Mouse (Mus musculus): ENCODE measurements at regions not wholly inside any gene's neighbourhood (a gene's known extent, or its start where the extent isn't known, plus 50 kb on each side); places are given as distances from the start of the nearest gene placed in this dataset.

DNA sequence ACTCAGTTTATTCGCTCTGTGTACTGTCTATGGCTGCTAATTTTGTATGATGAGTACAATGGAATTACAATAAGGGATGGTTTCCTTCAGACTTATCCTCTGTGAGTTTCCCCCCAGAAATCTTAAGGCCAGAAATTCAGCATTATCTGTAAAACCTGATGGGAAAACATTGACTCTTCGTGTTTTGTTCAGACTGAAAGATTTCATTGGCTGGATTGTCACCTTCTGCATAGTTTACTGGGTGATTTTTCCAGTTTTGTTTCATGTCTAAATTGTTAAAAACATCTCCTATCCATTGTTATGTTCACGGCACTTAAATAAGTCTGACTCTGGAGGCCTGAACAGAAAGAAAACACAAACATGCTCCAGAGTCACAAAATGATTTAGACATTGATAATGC is 233.7 kb upstream of the Plscr5 start:
- Histone ChIP-seq H3K4me1 (no peaks in the 10 kb centered on the region), H3K9me3 (replicated peaks) (no peaks in the 10 kb centered on the region), H3K27ac (no peak overlapping the region), H3K27me3 (no peaks in the 10 kb centered on the region), H3K4me3 (replicated peaks) (no peak overlapping the region), H3K9ac (no peak overlapping the region), H3K4me2 (no peak overlapping the region), H3K36me3 (no peaks in the 10 kb centered on the region)
- ATAC-seq (replicated peaks; ENCODE audit: low FRiP score), result no peak
- WGBS, result 74% methylated on average over 3 of the region's 3 CpGs

DNA sequence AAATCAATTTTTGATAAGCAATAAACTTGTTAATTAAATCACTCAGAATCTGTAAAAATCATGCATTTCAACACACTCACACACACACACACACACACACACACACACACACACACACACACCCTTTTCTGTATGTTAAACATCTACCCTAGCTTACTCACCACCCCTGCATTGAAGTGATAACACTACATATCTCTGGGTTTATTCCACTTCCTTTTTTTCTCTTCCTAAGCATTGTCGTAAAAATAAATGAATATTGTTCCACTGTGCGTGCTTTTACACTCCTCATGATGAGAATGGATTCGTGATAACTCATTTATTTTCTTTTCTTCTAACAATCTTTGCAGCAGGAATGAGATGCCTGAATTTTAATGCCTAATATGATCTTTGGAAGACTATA is 234.3 kb upstream of the Plscr5 start:
- 70% methylated on average over 3 of the region's 3 CpGs for WGBS
- Histone ChIP-seq H3K9ac (no peak overlapping the region), H3K27ac (no peak overlapping the region), H3K4me3 (replicated peaks) (no peak overlapping the region), H3K27me3 (no peaks in the 10 kb centered on the region), H3K4me1 (no peaks in the 10 kb centered on the region), H3K36me3 (no peaks in the 10 kb centered on the region), H3K9me3 (replicated peaks) (no peaks in the 10 kb centered on the region), H3K4me2 (no peak overlapping the region)
- ATAC-seq (replicated peaks; ENCODE audit: low FRiP score), result no peak

DNA sequence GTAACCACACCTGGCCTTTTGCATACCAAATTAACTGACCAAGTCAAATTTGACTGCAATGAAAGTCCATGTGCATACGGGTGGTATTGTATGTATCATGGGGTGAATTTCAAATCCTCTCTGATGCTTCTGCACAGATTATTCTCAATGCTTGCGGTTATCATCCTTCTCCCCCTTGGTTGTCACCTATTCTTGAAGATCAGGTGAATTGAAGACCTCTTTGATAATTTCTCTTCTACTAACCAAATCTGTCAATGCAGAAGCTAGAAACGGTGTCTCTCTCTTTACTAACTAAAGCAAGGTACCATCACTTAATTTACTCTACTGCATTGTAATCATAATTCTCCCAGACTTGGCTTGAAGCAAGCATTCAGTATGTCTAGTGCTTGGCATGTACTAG is 235.7 kb upstream of the Plscr5 start:
- Histone ChIP-seq H3K9me3 (replicated peaks) (no peaks in the 10 kb centered on the region), H3K4me3 (replicated peaks) (no peak overlapping the region), H3K27me3 (no peaks in the 10 kb centered on the region), H3K4me1 (no peaks in the 10 kb centered on the region), H3K9ac (no peak overlapping the region), H3K27ac (no peak overlapping the region), H3K36me3 (no peaks in the 10 kb centered on the region), H3K4me2 (no peak overlapping the region)
- WGBS, result 85% methylated on average over 3 of the region's 3 CpGs
- ATAC-seq (replicated peaks; ENCODE audit: low FRiP score), result no peak

DNA sequence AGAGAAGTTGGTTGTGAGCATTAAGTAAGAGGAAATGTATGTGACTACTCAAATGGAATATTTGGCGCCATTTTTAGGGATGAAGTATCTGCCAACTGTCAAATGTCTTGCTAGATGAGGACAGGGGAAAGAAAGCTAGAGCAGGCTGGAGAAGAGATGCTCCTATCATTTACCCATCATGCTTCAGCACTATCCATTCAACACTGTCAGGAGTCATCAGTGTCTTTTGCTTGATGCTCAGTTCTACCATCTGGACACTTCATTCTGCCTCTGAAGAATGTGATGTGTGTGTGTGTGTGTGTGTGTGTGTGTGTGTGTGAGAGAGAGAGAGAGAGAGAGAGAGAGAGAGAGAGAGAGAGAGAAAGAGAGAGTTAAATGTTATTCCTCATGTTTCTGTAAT is 244.0 kb upstream of the Plscr5 start:
- H3K4me3 ChIP-seq (replicated peaks), result no peak overlapping the region
- no peak overlapping the region for H3K4me2 ChIP-seq
- no peaks in the 10 kb centered on the region for H3K9me3 ChIP-seq (replicated peaks)
- no peaks in the 10 kb centered on the region for H3K4me1 ChIP-seq
- H3K9ac ChIP-seq, result no peak overlapping the region
- no peaks in the 10 kb centered on the region for H3K27me3 ChIP-seq
- H3K36me3 ChIP-seq, result no peaks in the 10 kb centered on the region
- ATAC-seq (replicated peaks; ENCODE audit: low FRiP score), result no peak
- H3K27ac ChIP-seq, result no peak overlapping the region
- 78% methylated on average over 1 of the region's 1 CpGs for WGBS

DNA sequence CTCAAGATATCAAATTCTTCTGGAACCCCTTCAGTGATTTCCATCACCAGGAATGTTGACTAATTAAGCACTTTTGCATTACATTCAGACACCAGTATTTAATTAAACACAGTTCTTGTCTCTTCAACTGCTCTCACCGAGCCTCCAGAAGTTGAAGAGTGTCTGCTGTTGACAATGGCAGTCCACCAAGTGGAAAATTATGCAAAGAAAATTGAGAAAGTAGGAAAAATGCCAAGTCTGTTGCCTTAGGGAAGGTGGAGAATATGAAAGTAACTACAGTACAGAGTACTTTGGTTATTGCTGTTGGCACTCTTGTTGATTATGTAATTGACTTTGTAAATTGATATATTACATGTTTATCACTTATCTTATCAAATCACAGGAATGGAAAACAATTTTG is 250.7 kb upstream of the Plscr5 start:
- no peak overlapping the region for H3K4me2 ChIP-seq
- H3K4me1 ChIP-seq, result no peaks in the 10 kb centered on the region
- no peak for ATAC-seq (replicated peaks; ENCODE audit: low FRiP score)
- H3K4me3 ChIP-seq (replicated peaks), result no peak overlapping the region
- H3K36me3 ChIP-seq, result no peaks in the 10 kb centered on the region
- H3K27ac ChIP-seq, result no peak overlapping the region
- H3K9ac ChIP-seq, result no peak overlapping the region
- no peaks in the 10 kb centered on the region for H3K27me3 ChIP-seq
- WGBS, result 47% methylated on average over 1 of the region's 1 CpGs
- H3K9me3 ChIP-seq (replicated peaks), result no peaks in the 10 kb centered on the region

DNA sequence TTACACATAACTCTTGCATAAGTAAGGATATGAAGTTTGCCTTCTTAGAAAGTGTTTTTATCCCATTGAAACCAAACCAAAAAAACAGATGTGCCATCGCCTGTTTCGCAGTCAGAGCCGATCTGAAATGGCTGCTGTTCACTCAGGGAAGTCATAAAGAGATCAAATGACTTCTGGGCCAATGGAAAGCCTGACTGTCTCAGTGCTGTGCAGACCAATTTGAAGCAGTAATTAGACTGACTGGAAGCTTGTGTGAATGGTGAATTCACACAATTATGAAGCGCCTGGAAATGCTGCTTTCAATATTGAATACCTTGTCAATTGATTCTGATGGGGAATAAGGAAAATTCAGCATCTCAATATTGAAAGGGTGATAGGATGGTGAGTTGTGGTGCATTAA is 254.0 kb upstream of the Plscr5 start:
- no peak for ATAC-seq (replicated peaks; ENCODE audit: low FRiP score)
- Histone ChIP-seq H3K4me3 (replicated peaks) (no peak overlapping the region), H3K9me3 (replicated peaks) (no peaks in the 10 kb centered on the region), H3K36me3 (no peaks in the 10 kb centered on the region), H3K27me3 (no peaks in the 10 kb centered on the region), H3K27ac (no peak overlapping the region), H3K9ac (no peak overlapping the region), H3K4me2 (no peak overlapping the region), H3K4me1 (no peaks in the 10 kb centered on the region)
- WGBS, result 25% methylated on average over 4 of the region's 4 CpGs

DNA sequence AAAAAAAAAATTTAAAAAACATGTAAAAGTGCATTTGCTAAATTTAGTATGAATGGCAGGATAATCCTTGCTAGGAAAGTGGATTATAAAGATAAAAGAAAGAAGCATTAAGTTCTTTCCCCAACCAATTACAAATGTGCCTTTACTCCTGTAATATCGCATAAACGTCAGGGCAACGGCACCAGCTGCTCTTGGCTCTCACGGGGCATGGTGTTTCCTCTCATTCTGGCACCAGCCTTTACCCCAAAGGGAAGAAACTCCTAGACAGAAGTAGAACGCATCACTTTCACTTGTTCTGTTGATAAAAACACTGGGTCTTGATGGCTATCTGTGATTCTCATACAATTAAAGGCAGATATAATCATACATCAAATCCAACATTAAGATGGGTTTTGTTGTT is 288.7 kb upstream of the Plscr5 start:
- no peaks in the 10 kb centered on the region for H3K4me1 ChIP-seq
- no peak overlapping the region for H3K4me3 ChIP-seq (replicated peaks)
- no peaks in the 10 kb centered on the region for H3K27me3 ChIP-seq
- 87% methylated on average over 5 of the region's 5 CpGs for whole genome bisulfite sequencing
- H3K27ac ChIP-seq, result no peak overlapping the region
- no peak overlapping the region for H3K4me2 ChIP-seq
- H3K9ac ChIP-seq, result no peak overlapping the region
- no peak for ATAC-seq (replicated peaks; ENCODE audit: low FRiP score)
- no peaks in the 10 kb centered on the region for H3K36me3 ChIP-seq
- no peaks in the 10 kb centered on the region for H3K9me3 ChIP-seq (replicated peaks)

DNA sequence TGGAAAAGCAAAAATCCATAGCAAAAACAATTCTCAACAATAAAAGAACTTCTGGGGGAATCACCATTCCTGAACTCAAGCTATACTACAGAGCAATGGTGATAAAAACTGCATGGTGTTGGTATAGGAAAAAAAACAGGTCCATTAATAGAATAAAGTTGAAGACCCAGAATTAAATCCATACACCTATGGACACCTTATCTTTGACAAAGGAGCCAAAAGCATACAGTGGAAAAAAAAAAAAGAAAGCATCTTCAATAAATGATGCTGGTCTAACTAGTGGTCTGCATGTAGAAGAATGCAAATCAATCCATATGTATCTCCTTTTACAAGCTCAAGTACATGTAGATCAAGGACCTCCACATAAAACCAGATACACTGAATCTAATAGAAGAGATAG is 291.8 kb upstream of the Plscr5 start:
- Histone ChIP-seq H3K27me3 (no peaks in the 10 kb centered on the region), H3K9ac (no peak overlapping the region), H3K4me1 (no peaks in the 10 kb centered on the region), H3K9me3 (replicated peaks) (no peaks in the 10 kb centered on the region), H3K4me2 (no peak overlapping the region), H3K27ac (no peak overlapping the region), H3K4me3 (replicated peaks) (no peak overlapping the region), H3K36me3 (no peaks in the 10 kb centered on the region)
- ATAC-seq (replicated peaks; ENCODE audit: low FRiP score), result no peak

DNA sequence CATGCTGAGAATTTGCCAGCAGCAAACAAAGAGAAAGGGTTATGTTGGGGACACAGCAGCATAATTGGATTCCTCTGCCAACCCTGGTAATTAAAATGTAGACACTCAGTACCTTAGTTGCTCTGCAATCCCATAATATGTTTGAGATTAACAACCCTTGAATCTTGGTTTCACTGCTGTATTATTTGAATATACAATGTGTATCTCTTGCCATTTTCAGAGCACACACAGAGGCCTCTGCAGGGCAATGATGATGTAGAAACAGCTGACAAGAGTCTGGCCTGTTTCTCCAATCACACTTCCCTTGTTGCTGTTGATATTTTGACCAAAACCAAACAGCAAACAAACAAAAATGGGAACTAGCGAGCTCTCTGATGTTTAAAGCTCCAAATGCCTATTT is 315.9 kb upstream of the Plscr5 start:
- Histone ChIP-seq H3K4me1 (no peaks in the 10 kb centered on the region), H3K27me3 (no peaks in the 10 kb centered on the region), H3K4me2 (no peak overlapping the region), H3K27ac (no peak overlapping the region), H3K4me3 (replicated peaks) (no peak overlapping the region), H3K9ac (no peak overlapping the region), H3K36me3 (no peaks in the 10 kb centered on the region), H3K9me3 (replicated peaks) (no peaks in the 10 kb centered on the region)
- 82% methylated on average over 1 of the region's 1 CpGs for WGBS
- no peak for ATAC-seq (replicated peaks; ENCODE audit: low FRiP score)

DNA sequence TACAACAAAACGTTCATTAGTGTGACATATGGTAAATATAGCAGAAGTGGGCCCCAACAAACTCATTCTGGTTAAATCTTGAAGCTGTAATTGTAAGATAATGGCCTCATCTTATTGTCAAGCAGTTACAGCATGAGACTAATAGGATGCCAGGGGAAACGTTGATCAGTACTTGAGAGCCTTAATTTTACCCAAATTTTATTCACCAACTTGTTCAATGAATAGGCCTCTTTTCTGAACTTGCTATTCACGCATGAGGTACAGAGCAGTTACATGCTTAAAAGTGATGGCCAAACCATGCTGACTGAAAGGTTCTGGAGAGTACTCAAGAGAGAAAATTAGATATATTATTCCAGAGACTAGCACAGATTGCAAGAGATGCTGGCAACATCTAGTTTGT is 361.2 kb upstream of the Plscr5 start:
- no peak overlapping the region for H3K9ac ChIP-seq
- 69% methylated on average over 3 of the region's 3 CpGs for WGBS
- H3K9me3 ChIP-seq (replicated peaks), result no peaks in the 10 kb centered on the region
- H3K27me3 ChIP-seq, result no peaks in the 10 kb centered on the region
- no peak overlapping the region for H3K27ac ChIP-seq
- ATAC-seq (replicated peaks; ENCODE audit: low FRiP score), result no peak
- H3K4me1 ChIP-seq, result no peaks in the 10 kb centered on the region
- no peak overlapping the region for H3K4me2 ChIP-seq
- no peaks in the 10 kb centered on the region for H3K36me3 ChIP-seq
- no peak overlapping the region for H3K4me3 ChIP-seq (replicated peaks)

DNA sequence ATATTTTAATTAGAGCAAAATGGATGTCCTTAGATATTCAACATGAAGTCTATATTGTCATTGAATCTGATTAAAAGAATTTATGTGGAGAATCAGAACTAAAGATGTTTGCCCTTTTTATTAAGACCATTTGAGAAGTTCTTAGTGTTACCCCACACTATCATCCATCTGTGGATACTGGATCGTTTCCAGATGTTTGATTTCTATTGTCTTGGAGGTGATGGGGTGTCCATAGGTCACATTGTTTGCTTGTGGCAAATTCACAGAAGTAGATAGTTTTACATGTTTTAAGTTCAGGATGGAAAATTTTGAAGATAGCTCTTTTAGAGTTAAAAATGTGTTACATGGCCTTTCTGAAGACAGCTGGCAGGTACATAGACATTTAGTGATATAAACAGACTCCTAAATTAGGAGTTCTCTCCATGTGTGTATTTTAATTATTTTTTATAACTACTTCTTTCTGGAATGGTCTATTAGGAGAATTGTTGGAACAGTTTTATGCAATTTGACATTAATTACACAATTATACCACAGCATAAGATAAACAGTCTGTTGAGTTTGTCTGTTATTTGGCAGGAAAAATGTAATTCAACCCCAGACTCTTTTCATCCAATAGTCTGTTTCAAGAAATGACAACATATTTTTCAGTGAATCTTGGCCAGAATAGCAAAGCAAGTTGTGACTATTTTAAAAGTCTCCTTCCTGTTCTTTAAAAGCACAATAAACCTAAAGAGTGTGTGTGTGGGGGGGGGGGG is 368.8 kb upstream of the Plscr5 start:
- no peaks in the 10 kb centered on the region for H3K9me3 ChIP-seq (replicated peaks)
- H3K4me3 ChIP-seq (replicated peaks), result no peak overlapping the region
- no peaks in the 10 kb centered on the region for H3K27me3 ChIP-seq
- H3K4me2 ChIP-seq, result no peak overlapping the region
- H3K4me1 ChIP-seq, result no peaks in the 10 kb centered on the region
- H3K9ac ChIP-seq, result no peak overlapping the region
- WGBS, result 73% methylated on average over 1 of the region's 1 CpGs
- no peak overlapping the region for H3K27ac ChIP-seq
- no peaks in the 10 kb centered on the region for H3K36me3 ChIP-seq
- no peak for ATAC-seq (replicated peaks; ENCODE audit: low FRiP score)

DNA sequence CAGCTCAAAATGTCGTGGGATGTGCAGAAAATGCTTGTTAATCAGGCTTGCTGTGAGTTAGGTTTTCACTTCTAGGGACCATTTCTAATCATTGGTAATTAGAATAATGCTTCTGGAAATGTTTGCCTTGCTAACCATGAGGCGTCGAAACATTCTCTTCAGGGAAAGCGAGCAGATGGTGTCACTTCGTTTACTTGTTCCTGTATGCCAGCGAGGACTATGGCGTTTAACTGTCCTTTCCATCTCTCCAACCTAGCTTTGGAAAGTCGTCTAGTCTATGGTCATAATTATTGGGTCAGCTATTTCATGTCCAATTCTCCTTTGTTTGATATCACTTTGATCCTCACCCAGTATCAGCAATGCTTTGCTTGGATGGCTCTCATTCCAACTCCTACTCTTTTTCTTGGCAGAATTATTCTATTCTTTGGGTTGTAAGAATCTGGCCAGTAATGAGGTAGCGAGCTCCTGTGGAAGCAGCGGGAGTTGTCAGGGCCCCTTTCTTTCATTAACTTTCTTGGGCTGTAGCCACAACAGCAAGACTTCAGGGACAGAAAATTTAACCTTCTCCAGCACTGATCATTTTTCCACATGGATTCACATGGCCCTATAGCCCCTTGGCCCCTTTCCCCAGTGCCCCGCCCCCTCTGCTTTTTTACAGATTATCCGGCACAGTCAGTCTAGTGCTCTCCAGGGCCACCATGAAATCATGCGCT is 374.0 kb upstream of the Plscr5 start:
- no peak overlapping the region for H3K4me2 ChIP-seq
- no peaks in the 10 kb centered on the region for H3K36me3 ChIP-seq
- no peak overlapping the region for H3K9ac ChIP-seq
- no peaks in the 10 kb centered on the region for H3K9me3 ChIP-seq (replicated peaks)
- 73% methylated on average over 13 of the region's 13 CpGs for WGBS
- ATAC-seq (replicated peaks; ENCODE audit: low FRiP score), result no peak
- H3K27ac ChIP-seq, result no peak overlapping the region
- no peaks in the 10 kb centered on the region for H3K27me3 ChIP-seq
- no peaks in the 10 kb centered on the region for H3K4me1 ChIP-seq
- no peak overlapping the region for H3K4me3 ChIP-seq (replicated peaks)
